Mouse (Mus musculus): ENCODE data around the gene Pklr. TPM values are rescaled to one million over a fixed set of nuclear protein-coding genes. Genes with fewer than 3 reads are reported as not detected.

The Pklr gene
- polyA plus RNA-seq, 1 experiment from 2014 or later, result 6.6 TPM

DNA sequence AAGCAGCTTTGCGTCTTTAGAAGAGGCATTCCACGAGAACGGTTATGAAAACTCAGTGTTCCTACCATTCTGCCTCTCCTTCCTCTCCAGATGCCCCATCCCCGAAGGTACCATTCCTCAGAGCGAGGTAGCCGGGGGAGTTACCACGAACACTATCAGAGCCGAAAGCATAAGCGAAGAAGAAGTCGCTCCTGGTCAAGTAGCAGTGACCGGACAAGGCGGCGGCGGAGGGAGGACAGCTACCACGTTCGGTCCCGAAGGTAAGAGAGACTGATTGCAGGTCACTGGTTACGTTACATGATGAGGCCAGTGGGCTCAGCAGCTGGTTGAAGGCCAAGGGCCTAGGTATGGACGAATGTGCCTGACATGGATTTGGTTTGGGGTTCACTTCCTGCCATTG lies 31.0 kb downstream of the Pklr start:
- no peak for DNase-seq (ENCODE audit: low spot score)
- Histone ChIP-seq H3K4me2 (replicated peaks; ENCODE audit: low read depth) (no peak overlapping the region), H3K9ac (ENCODE audit: low read length) (no peak overlapping the region), H3K9me3 (ENCODE audit: control insufficient read depth, low read length) (no peaks in the 10 kb centered on the region), H3K27me3 (ENCODE audit: control insufficient read depth, insufficient read depth, low read length) (no peaks in the 10 kb centered on the region), H3K4me1 (replicated peaks; ENCODE audit: control insufficient read depth, insufficient read depth) (0 out of 2 replicates have a peak, but pooled peaks cover 2% of the 10 kb centered on the region), H3K27ac (replicated peaks) (no peak overlapping the region), H3K36me3 (ENCODE audit: control insufficient read depth, insufficient read depth, low read length) (peaks cover 19% of the 10 kb centered on the region; the same call in 1 of the 2 replicates), H3K4me3 (ENCODE audit: low read depth, low read length) (no peak overlapping the region)
- ATAC-seq (ENCODE audit: low FRiP score, low TSS enrichment), result no peak
- TF ChIP-seq CTCF (IDR thresholded peaks at IDR 0.05; ENCODE audit: low read depth), result no peak
- TF ChIP-seq EP300 (optimal IDR thresholded peaks at IDR 0.05), result no peak
- WGBS, result 89% methylated on average over 19 of the region's 19 CpGs

- Histone ChIP-seq H3K4me1 (replicated peaks; ENCODE audit: control insufficient read depth, insufficient read depth) (peaks cover 4% of the 10 kb centered on the region; the same call in 1 of the 2 replicates), H3K27ac (replicated peaks) (no peak overlapping the region), H3K9me3 (ENCODE audit: control insufficient read depth, low read length) (no peaks in the 10 kb centered on the region), H3K27me3 (ENCODE audit: control insufficient read depth, insufficient read depth, low read length) (no peaks in the 10 kb centered on the region), H3K36me3 (ENCODE audit: control insufficient read depth, insufficient read depth, low read length) (peaks cover 44% of the 10 kb centered on the region), H3K9ac (ENCODE audit: low read length) (no peak overlapping the region), H3K4me3 (ENCODE audit: low read depth, low read length) (no peak overlapping the region), H3K4me2 (replicated peaks; ENCODE audit: low read depth) (no peak overlapping the region)
- no peak for DNase-seq (ENCODE audit: low spot score)
- no peak for ATAC-seq (ENCODE audit: low FRiP score, low TSS enrichment)
- 92% methylated on average over 11 of the region's 11 CpGs for WGBS
- TF ChIP-seq CTCF (IDR thresholded peaks at IDR 0.05; ENCODE audit: low read depth) (no peak), EP300 (optimal IDR thresholded peaks at IDR 0.05) (no peak)
Observed at GRCm38 (mm10) chr3:89174844-89175243, 38.9 kb downstream of the Pklr start.

DNA sequence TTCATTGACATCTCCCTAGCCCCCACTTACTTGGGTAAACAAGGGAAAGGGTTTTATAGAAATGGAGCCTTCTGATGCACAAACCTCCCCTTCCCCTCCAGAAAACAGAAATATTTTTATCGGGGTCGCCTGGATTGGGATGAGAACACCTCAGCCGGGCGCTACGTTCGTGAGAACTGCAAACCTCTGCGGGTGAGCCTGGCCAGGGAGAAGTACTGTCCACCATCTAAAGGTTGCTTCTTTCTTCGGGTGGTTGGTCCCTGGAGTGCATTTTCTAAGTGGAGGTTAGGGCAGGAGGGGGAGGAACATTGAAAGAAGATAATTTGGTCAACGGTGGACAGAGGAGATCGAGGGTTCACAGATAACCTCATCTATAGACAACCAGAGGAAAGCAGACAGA lies 39.6 kb downstream of the Pklr start:
- Histone ChIP-seq H3K9ac (ENCODE audit: low read length) (no peak overlapping the region), H3K27me3 (ENCODE audit: control insufficient read depth, insufficient read depth, low read length) (no peaks in the 10 kb centered on the region), H3K9me3 (ENCODE audit: control insufficient read depth, low read length) (no peaks in the 10 kb centered on the region), H3K4me3 (ENCODE audit: low read depth, low read length) (no peak overlapping the region), H3K27ac (replicated peaks) (no peak overlapping the region), H3K4me2 (replicated peaks; ENCODE audit: low read depth) (no peak overlapping the region), H3K36me3 (ENCODE audit: control insufficient read depth, insufficient read depth, low read length) (peaks cover 50% of the 10 kb centered on the region), H3K4me1 (replicated peaks; ENCODE audit: control insufficient read depth, insufficient read depth) (peaks cover 4% of the 10 kb centered on the region; the same call in 1 of the 2 replicates)
- DNase-seq (ENCODE audit: low spot score) (no peak), ATAC-seq (ENCODE audit: low FRiP score, low TSS enrichment) (no peak)
- TF ChIP-seq CTCF (IDR thresholded peaks at IDR 0.05; ENCODE audit: low read depth), result no peak
- no peak for TF ChIP-seq EP300 (optimal IDR thresholded peaks at IDR 0.05)
- WGBS, result 89% methylated on average over 10 of the region's 10 CpGs

DNA sequence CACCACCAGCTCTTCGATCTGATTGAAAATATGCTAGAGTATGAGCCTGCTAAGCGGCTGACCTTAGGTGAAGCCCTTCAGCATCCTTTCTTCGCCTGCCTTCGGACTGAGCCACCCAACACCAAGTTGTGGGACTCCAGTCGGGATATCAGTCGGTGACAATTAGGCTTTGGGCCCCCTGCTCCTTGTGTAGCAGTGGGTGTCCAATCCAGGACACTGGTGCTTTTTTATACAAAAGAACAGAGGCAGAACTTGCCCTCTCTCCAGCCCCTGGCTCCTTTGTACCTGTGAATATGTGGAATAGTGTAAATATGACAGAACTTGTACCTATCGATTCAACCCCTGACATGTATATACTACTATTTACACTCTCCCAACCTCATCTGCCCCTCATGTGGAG lies 40.5 kb downstream of the Pklr start:
- WGBS, result 83% methylated on average over 7 of the region's 7 CpGs
- Histone ChIP-seq H3K9me3 (ENCODE audit: control insufficient read depth, low read length) (no peaks in the 10 kb centered on the region), H3K4me1 (replicated peaks; ENCODE audit: control insufficient read depth, insufficient read depth) (peaks cover 4% of the 10 kb centered on the region; the same call in 1 of the 2 replicates), H3K36me3 (ENCODE audit: control insufficient read depth, insufficient read depth, low read length) (peaks cover 53% of the 10 kb centered on the region), H3K4me2 (replicated peaks; ENCODE audit: low read depth) (no peak overlapping the region), H3K4me3 (ENCODE audit: low read depth, low read length) (no peak overlapping the region), H3K9ac (ENCODE audit: low read length) (no peak overlapping the region), H3K27me3 (ENCODE audit: control insufficient read depth, insufficient read depth, low read length) (no peaks in the 10 kb centered on the region), H3K27ac (replicated peaks) (no peak overlapping the region)
- DNase-seq (ENCODE audit: low spot score) (no peak), ATAC-seq (ENCODE audit: low FRiP score, low TSS enrichment) (no peak)
- TF ChIP-seq CTCF (IDR thresholded peaks at IDR 0.05; ENCODE audit: low read depth) (no peak), EP300 (optimal IDR thresholded peaks at IDR 0.05) (no peak)

DNA sequence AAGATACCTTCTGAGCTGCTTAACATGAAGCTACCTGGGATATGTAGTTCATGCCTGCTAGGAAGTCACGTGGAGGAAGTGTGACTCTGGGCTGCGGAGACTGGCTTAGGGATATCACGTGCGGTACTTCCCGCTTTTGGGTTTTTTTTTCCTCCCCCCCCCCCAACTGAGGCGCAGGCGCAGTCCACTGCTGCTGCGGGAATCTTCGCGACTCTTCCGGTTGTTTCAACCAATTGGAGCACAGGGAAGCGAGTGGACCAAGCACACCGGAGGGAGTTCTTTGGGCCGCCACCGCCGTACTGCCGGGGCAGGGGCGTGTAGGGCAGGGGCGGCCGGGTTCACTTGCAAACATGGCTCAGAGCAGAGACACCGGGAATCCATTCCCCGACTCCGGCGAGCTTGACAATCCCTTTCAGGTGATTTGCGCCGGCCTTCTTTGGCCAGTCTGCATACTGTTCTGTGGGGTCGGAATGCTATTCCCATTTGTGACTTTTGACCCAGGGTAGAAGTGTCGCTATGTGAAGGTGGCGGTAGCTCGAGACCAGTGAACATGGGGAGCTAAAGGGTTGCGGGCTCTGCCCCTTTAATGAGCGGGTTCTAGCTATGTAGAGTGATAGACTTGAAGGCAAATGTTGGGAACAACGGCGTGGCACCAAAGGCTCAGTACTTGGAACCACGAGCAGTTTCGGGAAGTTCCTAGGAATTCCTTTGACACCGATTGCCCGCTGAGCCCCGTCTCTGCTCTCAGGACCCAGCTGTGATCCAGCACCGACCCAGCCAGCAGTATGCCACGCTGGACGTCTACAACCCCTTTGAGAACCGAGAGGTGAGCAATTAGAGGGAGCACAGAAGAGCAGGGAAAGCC lies 41.5 kb downstream of the Pklr start, which contains the start of gene Scamp3:
Gene Scamp3, plus strand, starts transcription at position 232 of the 865 bp plus-strand sequence.
- peak within 1 kb of the TSS; percentile 80 for H3K9ac ChIP-seq (ENCODE audit: low read length)
- DNase-seq (ENCODE audit: low spot score), result peak; percentile 97
- peaks cover 4% of the 10 kb centered on the region; the same call in 1 of the 2 replicates for H3K4me1 ChIP-seq (replicated peaks; ENCODE audit: control insufficient read depth, insufficient read depth)
- H3K4me3 ChIP-seq (ENCODE audit: low read depth, low read length), result peak within 1 kb of the TSS; percentile 67
- peak within 1 kb of the TSS; percentile 69 for H3K27ac ChIP-seq (replicated peaks)
- ATAC-seq (ENCODE audit: low FRiP score, low TSS enrichment), result peak; percentile 96
- H3K27me3 ChIP-seq (ENCODE audit: control insufficient read depth, insufficient read depth, low read length), result no peaks in the 10 kb centered on the region
- no peak for TF ChIP-seq EP300 (optimal IDR thresholded peaks at IDR 0.05)
- peaks cover 53% of the 10 kb centered on the region for H3K36me3 ChIP-seq (ENCODE audit: control insufficient read depth, insufficient read depth, low read length)
- peak within 1 kb of the TSS; percentile 93 for H3K4me2 ChIP-seq (replicated peaks; ENCODE audit: low read depth)
- no peaks in the 10 kb centered on the region for H3K9me3 ChIP-seq (ENCODE audit: control insufficient read depth, low read length)
- WGBS, result under 1% methylated on average over 43 of the region's 43 CpGs

DNA sequence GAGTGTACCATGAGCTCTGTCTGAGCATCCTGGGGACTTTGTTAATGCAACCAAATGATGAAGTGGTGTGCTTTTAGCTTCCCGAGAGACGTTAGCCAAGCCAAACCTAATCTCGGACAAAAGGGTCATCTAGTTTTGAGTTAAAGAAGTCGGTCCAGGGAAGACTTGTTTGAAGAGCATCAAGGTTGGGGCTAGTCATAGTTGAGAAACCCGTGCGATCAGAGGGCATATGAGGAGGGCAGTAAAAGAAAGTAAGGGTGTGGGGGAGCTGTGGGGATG lies 42.1 kb downstream of the Pklr start:
- DNase-seq (ENCODE audit: low spot score), result no peak
- TF ChIP-seq EP300 (optimal IDR thresholded peaks at IDR 0.05) (no peak), CTCF (IDR thresholded peaks at IDR 0.05; ENCODE audit: low read depth) (no peak)
- peaks cover 51% of the 10 kb centered on the region for H3K36me3 ChIP-seq (ENCODE audit: control insufficient read depth, insufficient read depth, low read length)

More for the DNA sequence above, 42.1 kb downstream of the Pklr start:
- H3K4me2 ChIP-seq (replicated peaks; ENCODE audit: low read depth), result peak overlapping the region; percentile 93
- WGBS, result under 1% methylated on average over 6 of the region's 6 CpGs
- peaks cover 4% of the 10 kb centered on the region; the same call in 1 of the 2 replicates for H3K4me1 ChIP-seq (replicated peaks; ENCODE audit: control insufficient read depth, insufficient read depth)
- peak overlapping the region; percentile 67 for H3K4me3 ChIP-seq (ENCODE audit: low read depth, low read length)
- peak overlapping the region; percentile 80 for H3K9ac ChIP-seq (ENCODE audit: low read length)
- H3K27me3 ChIP-seq (ENCODE audit: control insufficient read depth, insufficient read depth, low read length), result no peaks in the 10 kb centered on the region
- peak overlapping the region; percentile 69 for H3K27ac ChIP-seq (replicated peaks)
- H3K9me3 ChIP-seq (ENCODE audit: control insufficient read depth, low read length), result no peaks in the 10 kb centered on the region
- no peak for ATAC-seq (ENCODE audit: low FRiP score, low TSS enrichment)

Data from stomach, postnatal 0 days (tissue).